Mouse (Mus musculus): ENCODE data around the gene Krtap31-1. TPM values are rescaled to one million over a fixed set of nuclear protein-coding genes. Genes with fewer than 3 reads are reported as not detected.

The Krtap31-1 gene
- not detected for total RNA-seq (2023)

GRCm38 (mm10) chr11:99907620-99908019 lies at the start of gene Krtap31-1:
Krtap31-1 (plus strand) TSS chr11:99907920.

GRCm38 (mm10) chr11:99864176-99864575 lies 43.5 kb upstream of the Krtap31-1 start, which contains the start of gene Gm11559:
Gm11559 (plus strand) TSS chr11:99864476.

GRCm38 (mm10) chr11:99873089-99873488 lies 34.6 kb upstream of the Krtap31-1 start, which contains the start of gene Krtap9-1:
Krtap9-1 (plus strand) TSS chr11:99873389.

GRCm38 (mm10) chr11:99878887-99879286 lies 28.8 kb upstream of the Krtap31-1 start, which contains the start of gene Gm11567:
Gm11567 (plus strand) TSS chr11:99879187.

GRCm38 (mm10) chr11:99914451-99914850 lies 6.7 kb downstream of the Krtap31-1 start, which contains the start of gene Gm11565:
Gm11565 (plus strand) TSS chr11:99914751.

GRCm38 (mm10) chr11:99935991-99936390 lies 28.3 kb downstream of the Krtap31-1 start, which contains the start of gene Krtap31-2:
Krtap31-2 (plus strand) TSS chr11:99936291.

GRCm38 (mm10) chr11:99948175-99948574 lies 40.5 kb downstream of the Krtap31-1 start, which contains the start of gene Krtap9-5:
Krtap9-5 (plus strand) TSS chr11:99948475.

Other genes with a start within 250 kb of the Krtap31-1 start
- gene Gm11563, start 249.0 kb upstream of the Krtap31-1 start, total RNA-seq (2023), result not detected
- not detected for gene Krtap4-6, start 242.0 kb upstream of the Krtap31-1 start, total RNA-seq (2023)
- not detected for gene Gm14190, start 217.2 kb upstream of the Krtap31-1 start, total RNA-seq (2023)
- gene Gm14180, start 173.6 kb upstream of the Krtap31-1 start, total RNA-seq (2023), result not detected
- gene Gm11595, start 135.0 kb upstream of the Krtap31-1 start, total RNA-seq (2023), result not detected
- not detected for gene Krtap4-8, start 127.2 kb upstream of the Krtap31-1 start, total RNA-seq (2023)
- not detected for gene Krtap4-9, start 122.7 kb upstream of the Krtap31-1 start, total RNA-seq (2023)
- gene Gm11596, start 114.5 kb upstream of the Krtap31-1 start, total RNA-seq (2023), result not detected
- gene Gm11569, start 109.0 kb upstream of the Krtap31-1 start, total RNA-seq (2023), result not detected
- not detected for gene Gm11554, start 103.5 kb upstream of the Krtap31-1 start, total RNA-seq (2023)
- gene Krtap4-13, start 98.0 kb upstream of the Krtap31-1 start, total RNA-seq (2023), result not detected
- not detected for gene Gm11564, start 92.3 kb upstream of the Krtap31-1 start, total RNA-seq (2023)
- gene 2300003K06Rik, start 69.9 kb upstream of the Krtap31-1 start, total RNA-seq (2023), result not detected
- not detected for gene Krtap4-16, start 56.3 kb upstream of the Krtap31-1 start, total RNA-seq (2023)
- not detected for gene Gm11568, start 50.0 kb upstream of the Krtap31-1 start, total RNA-seq (2023)
- gene Gm11559, start 43.4 kb upstream of the Krtap31-1 start, total RNA-seq (2023), result not detected
- not detected for gene Krtap9-1, start 34.5 kb upstream of the Krtap31-1 start, total RNA-seq (2023)
- gene Gm11567, start 28.7 kb upstream of the Krtap31-1 start, total RNA-seq (2023), result not detected
- gene Gm11565, start 6.8 kb downstream of the Krtap31-1 start, total RNA-seq (2023), result not detected
- gene Krtap31-2, start 28.4 kb downstream of the Krtap31-1 start, total RNA-seq (2023), result not detected
- gene Krtap9-5, start 40.6 kb downstream of the Krtap31-1 start, total RNA-seq (2023), result not detected
- not detected for gene Krtap29-1, start 71.1 kb downstream of the Krtap31-1 start, total RNA-seq (2023)
- not detected for gene Krtap16-1, start 78.7 kb downstream of the Krtap31-1 start, total RNA-seq (2023)
- not detected for gene Krtap17-1, start 86.1 kb downstream of the Krtap31-1 start, total RNA-seq (2023)
- gene Krt33a, start 108.3 kb downstream of the Krtap31-1 start, total RNA-seq (2023), result not detected
- gene Krt33b, start 121.9 kb downstream of the Krtap31-1 start, total RNA-seq (2023), result not detected
- not detected for gene Krt34, start 133.6 kb downstream of the Krtap31-1 start, total RNA-seq (2023)
- gene Krt31, start 142.6 kb downstream of the Krtap31-1 start, total RNA-seq (2023), result not detected
- not detected for gene Krt32, start 180.3 kb downstream of the Krtap31-1 start, total RNA-seq (2023)
- gene Krt35, start 188.3 kb downstream of the Krtap31-1 start, total RNA-seq (2023), result not detected
- not detected for gene Krt36, start 197.7 kb downstream of the Krtap31-1 start, total RNA-seq (2023)
- gene Krt13, start 213.6 kb downstream of the Krtap31-1 start, total RNA-seq (2023), result not detected
- gene Krt15, start 228.0 kb downstream of the Krtap31-1 start, total RNA-seq (2023), result not detected
- not detected for gene Krt19, start 240.7 kb downstream of the Krtap31-1 start, total RNA-seq (2023)